In the genomic region with DNA sequence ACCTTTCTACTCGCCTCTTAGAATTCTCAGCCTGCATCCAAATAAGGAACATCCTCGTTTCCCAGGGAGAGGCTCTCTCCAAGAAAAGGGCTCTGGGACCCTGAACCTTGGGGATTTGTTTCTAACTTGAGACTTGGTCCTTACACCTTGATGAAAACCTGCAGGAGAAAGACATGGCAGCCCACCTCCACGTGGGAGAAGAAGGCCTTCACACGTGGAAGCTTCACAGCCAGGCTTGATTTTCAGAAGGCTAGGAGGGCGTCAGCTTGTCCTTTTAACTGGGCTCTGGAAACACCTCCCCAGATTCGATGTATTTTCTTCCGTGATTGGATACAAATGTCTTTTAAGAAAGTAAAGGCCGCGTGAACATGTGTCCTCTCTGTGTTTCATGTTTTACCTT, we compare ENCODE assay signal across 11 mouse cellular contexts. TPM values are rescaled to one million over a fixed set of nuclear protein-coding genes. Genes with fewer than 3 reads are reported as not detected.
DNase-seq lines count a peak whose midpoint lies in the region; ATAC-seq lines count a peak whose summit lies in the region.
"Had no signal": no experiment of that assay in that cellular context is flagged by ENCODE, and none has a peak within 500 bp of the region (broad histone marks: within the 10 kb centered on the region; RNA-seq: fewer than 3 reads in every experiment).

No protein-coding gene starts in this region.

- ATAC-seq in kidney, embryonic 16.5 days (ENCODE audit: low FRiP score, low TSS enrichment) = no peak
- no peak for ATAC-seq in limb, embryonic 12.5 days (ENCODE audit: insufficient number of reproducible peaks, insufficient read depth, low FRiP score, low TSS enrichment, low read depth)
- no peak for ATAC-seq in neural tube, embryonic 13.5 days (ENCODE audit: low read depth)

- peaks cover 26% of the 10 kb centered on the region for H3K27me3 ChIP-seq in kidney, embryonic 16.5 days (ENCODE audit: insufficient read depth, low read length)
- H3K27me3 ChIP-seq in forebrain, embryonic 10.5 days (ENCODE audit: poor library complexity, severe bottlenecking) = peaks cover 36% of the 10 kb centered on the region
- H3K27me3 ChIP-seq in limb, embryonic 12.5 days = peaks cover 33% of the 10 kb centered on the region
- H3K27me3 ChIP-seq in neural tube, embryonic 13.5 days = peaks cover 39% of the 10 kb centered on the region

- H3K36me3 ChIP-seq in kidney, embryonic 16.5 days (ENCODE audit: insufficient read depth, low read length) = no peaks in the 10 kb centered on the region
- no peaks in the 10 kb centered on the region for H3K36me3 ChIP-seq in forebrain, embryonic 10.5 days (replicated peaks)
- H3K36me3 ChIP-seq in limb, embryonic 12.5 days = no peaks in the 10 kb centered on the region
- no peaks in the 10 kb centered on the region for H3K36me3 ChIP-seq in neural tube, embryonic 13.5 days
- H3K36me3 ChIP-seq: G1E had no signal

- peak overlapping the region; percentile 65 for H3K4me3 ChIP-seq in kidney, embryonic 16.5 days (ENCODE audit: low read length)
- H3K4me3 ChIP-seq in forebrain, embryonic 10.5 days = peak overlapping the region; percentile 71
- H3K4me3 ChIP-seq in limb, embryonic 12.5 days (replicated peaks) = peak overlapping the region; percentile 63
- peak overlapping the region; percentile 51 for H3K4me3 ChIP-seq in neural tube, embryonic 13.5 days

- WGBS in kidney, embryonic 16.5 days = 31% methylated on average over 9 of the region's 9 CpGs
- 26% methylated on average over 9 of the region's 9 CpGs for WGBS in forebrain, embryonic 10.5 days
- 26% methylated on average over 9 of the region's 9 CpGs for WGBS in limb, embryonic 12.5 days
- WGBS in neural tube, embryonic 13.5 days = 28% methylated on average over 9 of the region's 9 CpGs

- intact Hi-C loops in gastrocnemius, postnatal 36 days (cut with DNase I) = no loop called here

- H3K27ac ChIP-seq in kidney, embryonic 16.5 days (ENCODE audit: low read length) = no peak overlapping the region
- no peak overlapping the region for H3K27ac ChIP-seq in forebrain, embryonic 10.5 days
- H3K27ac ChIP-seq in limb, embryonic 12.5 days = no peak overlapping the region
- H3K27ac ChIP-seq in neural tube, embryonic 13.5 days (replicated peaks) = no peak overlapping the region

- no peak for DNase-seq in kidney, adult 8-10 months
- no peak for DNase-seq in forebrain, embryonic 10.5 days (ENCODE audit: extremely low spot score, low spot score)
- no peak for DNase-seq in embryo, embryonic 11 days
- DNase-seq in gastrocnemius, postnatal 10 days = no peak
- DNase-seq in gastrocnemius, postnatal 36 days = no peak
- DNase-seq: lung, postnatal 4 days; right cerebral cortex, postnatal 14 days had no signal

- H3K9me3 ChIP-seq in kidney, embryonic 16.5 days (ENCODE audit: low read length) = no peaks in the 10 kb centered on the region
- no peaks in the 10 kb centered on the region for H3K9me3 ChIP-seq in forebrain, embryonic 10.5 days
- no peaks in the 10 kb centered on the region for H3K9me3 ChIP-seq in limb, embryonic 12.5 days
- no peaks in the 10 kb centered on the region for H3K9me3 ChIP-seq in neural tube, embryonic 13.5 days

- no peak overlapping the region; the same call in 1 of the 2 replicates for H3K9ac ChIP-seq in kidney, embryonic 16.5 days (replicated peaks; ENCODE audit: low read length)
- H3K9ac ChIP-seq in limb, embryonic 12.5 days (replicated peaks) = no peak overlapping the region
- H3K9ac ChIP-seq in neural tube, embryonic 13.5 days = 0 out of 2 replicates have a peak overlapping the region, but pooled peaks have one; percentile 65

- H3K4me1 ChIP-seq in kidney, embryonic 16.5 days (ENCODE audit: insufficient read depth, low read length) = peaks cover 14% of the 10 kb centered on the region
- H3K4me1 ChIP-seq in forebrain, embryonic 10.5 days = peaks cover 27% of the 10 kb centered on the region
- H3K4me1 ChIP-seq in limb, embryonic 12.5 days (replicated peaks) = peaks cover 13% of the 10 kb centered on the region
- peaks cover 22% of the 10 kb centered on the region for H3K4me1 ChIP-seq in neural tube, embryonic 13.5 days (replicated peaks)

- peak overlapping the region; percentile 93 for H3K4me2 ChIP-seq in kidney, embryonic 16.5 days (replicated peaks; ENCODE audit: low read depth, low read length)
- peak overlapping the region; percentile 96 for H3K4me2 ChIP-seq in limb, embryonic 12.5 days
- H3K4me2 ChIP-seq in neural tube, embryonic 13.5 days = peak overlapping the region; percentile 84

RNA-seq across cellular contexts. Expression of gene Ppp1r3g, which starts 11.2 kb away (rescaled TPM):
- 0.90 and 1.2 TPM in 2 replicates for polyA plus RNA-seq in kidney, embryonic 16.5 days (2015; fragmentation: Nextera tagmentation; extraction: Ambion mirVana)
- 3.6 and 4.7 TPM in 2 replicates for polyA plus RNA-seq in forebrain, embryonic 10.5 days (2016; fragmentation: Nextera tagmentation; extraction: Ambion mirVana)
- 1.6 and 1.9 TPM in 2 replicates for polyA plus RNA-seq in limb, embryonic 12.5 days (2016; fragmentation: Nextera tagmentation; extraction: Ambion mirVana)
- polyA plus RNA-seq in neural tube, embryonic 13.5 days (2015; fragmentation: Nextera tagmentation; extraction: Ambion mirVana) = 0.15 and 0.40 TPM in 2 replicates
- total RNA-seq in gastrocnemius, postnatal 10 days (2021) = not detected
- total RNA-seq in gastrocnemius, postnatal 36 days (2021) = under 1 TPM in 1 of 2 experiments, not detected in 1; 0.10 TPM
